Mouse (Mus musculus): ENCODE data around the gene Cacnb1. TPM values are rescaled to one million over a fixed set of nuclear protein-coding genes. Genes with fewer than 3 reads are reported as not detected.

The Cacnb1 gene
- polyA plus RNA-seq, 1 experiment from 2014 or later: 35.2 TPM

GRCm38 (mm10) chr11:98021118-98021517, 1.7 kb downstream of the Cacnb1 start:
- ATAC-seq (ENCODE audit: low FRiP score, low read depth): no peak
- WGBS: 63% methylated on average over 2 of the region's 2 CpGs
- H3K9ac ChIP-seq (replicated peaks): peak overlapping the region; percentile 95

GRCm38 (mm10) chr11:98020710-98021109, 2.1 kb downstream of the Cacnb1 start:
- Histone ChIP-seq H3K27me3 (peaks cover 8% of the 10 kb centered on the region; the same call in 1 of the 2 replicates), H3K9ac (replicated peaks) (peak overlapping the region; percentile 41; the same call in 1 of the 2 replicates), H3K4me2 (replicated peaks) (peak overlapping the region; percentile 77), H3K4me3 (peak overlapping the region; percentile 75), H3K27ac (replicated peaks) (peak overlapping the region; percentile 80), H3K9me3 (no peaks in the 10 kb centered on the region), H3K36me3 (peaks cover 24% of the 10 kb centered on the region), H3K4me1 (peaks cover 49% of the 10 kb centered on the region)
- no peak for ATAC-seq (ENCODE audit: low FRiP score, low read depth)
- 64% methylated on average over 1 of the region's 1 CpGs for WGBS

More at GRCm38 (mm10) chr11:98021118-98021517, 1.7 kb downstream of the Cacnb1 start:
- H3K27ac ChIP-seq (replicated peaks): peak overlapping the region; percentile 93
- no peaks in the 10 kb centered on the region for H3K9me3 ChIP-seq
- H3K27me3 ChIP-seq: peaks cover 8% of the 10 kb centered on the region; the same call in 1 of the 2 replicates
- peak overlapping the region; percentile 75 for H3K4me3 ChIP-seq
- peaks cover 20% of the 10 kb centered on the region for H3K36me3 ChIP-seq
- peaks cover 53% of the 10 kb centered on the region for H3K4me1 ChIP-seq
- H3K4me2 ChIP-seq (replicated peaks): peak overlapping the region; percentile 77

- ATAC-seq (ENCODE audit: low FRiP score, low read depth): no peak
- H3K27ac ChIP-seq (replicated peaks): peak overlapping the region; percentile 80
- WGBS: 29% methylated on average over 8 of the region's 8 CpGs
Observed at GRCm38 (mm10) chr11:98019883-98020610, 2.8 kb downstream of the Cacnb1 start.

GRCm38 (mm10) chr11:98018858-98019641, 3.8 kb downstream of the Cacnb1 start:
- Histone ChIP-seq H3K9ac (replicated peaks) (peak overlapping the region; percentile 41), H3K4me3 (peak overlapping the region; percentile 75; the same call in 1 of the 2 replicates), H3K36me3 (peaks cover 39% of the 10 kb centered on the region), H3K27me3 (peaks cover 8% of the 10 kb centered on the region; the same call in 1 of the 2 replicates), H3K4me1 (peaks cover 44% of the 10 kb centered on the region), H3K27ac (replicated peaks) (peak overlapping the region; percentile 80), H3K4me2 (replicated peaks) (peak overlapping the region; percentile 77), H3K9me3 (no peaks in the 10 kb centered on the region)
- WGBS: 21% methylated on average over 10 of the region's 10 CpGs
- no peak for ATAC-seq (ENCODE audit: low FRiP score, low read depth)

More at GRCm38 (mm10) chr11:98019883-98020610, 2.8 kb downstream of the Cacnb1 start:
- Histone ChIP-seq H3K36me3 (peaks cover 29% of the 10 kb centered on the region), H3K4me1 (peaks cover 44% of the 10 kb centered on the region), H3K4me2 (replicated peaks) (peak overlapping the region; percentile 77), H3K9ac (replicated peaks) (peak overlapping the region; percentile 41), H3K4me3 (peak overlapping the region; percentile 75), H3K9me3 (no peaks in the 10 kb centered on the region), H3K27me3 (peaks cover 8% of the 10 kb centered on the region; the same call in 1 of the 2 replicates)

GRCm38 (mm10) chr11:98018222-98018621, 4.6 kb downstream of the Cacnb1 start:
- 62% methylated on average over 6 of the region's 6 CpGs for WGBS

GRCm38 (mm10) chr11:98016824-98017223, 6.0 kb downstream of the Cacnb1 start:
- Histone ChIP-seq H3K4me3 (no peak overlapping the region), H3K27ac (replicated peaks) (no peak overlapping the region), H3K27me3 (peaks cover 8% of the 10 kb centered on the region; the same call in 1 of the 2 replicates), H3K36me3 (peaks cover 42% of the 10 kb centered on the region), H3K4me2 (replicated peaks) (no peak overlapping the region), H3K9ac (replicated peaks) (no peak overlapping the region), H3K9me3 (no peaks in the 10 kb centered on the region), H3K4me1 (peaks cover 39% of the 10 kb centered on the region)
- 82% methylated on average over 4 of the region's 4 CpGs for WGBS
- no peak for ATAC-seq (ENCODE audit: low FRiP score, low read depth)

More at GRCm38 (mm10) chr11:98018222-98018621, 4.6 kb downstream of the Cacnb1 start:
- no peaks in the 10 kb centered on the region for H3K9me3 ChIP-seq
- H3K27ac ChIP-seq (replicated peaks): peak overlapping the region; percentile 80
- no peak overlapping the region; the same call in 1 of the 2 replicates for H3K4me2 ChIP-seq (replicated peaks)
- no peak overlapping the region for H3K4me3 ChIP-seq
- peaks cover 8% of the 10 kb centered on the region; the same call in 1 of the 2 replicates for H3K27me3 ChIP-seq
- H3K36me3 ChIP-seq: peaks cover 41% of the 10 kb centered on the region
- peak overlapping the region; percentile 31; the same call in 1 of the 2 replicates for H3K9ac ChIP-seq (replicated peaks)
- peaks cover 43% of the 10 kb centered on the region for H3K4me1 ChIP-seq
- no peak for ATAC-seq (ENCODE audit: low FRiP score, low read depth)

GRCm38 (mm10) chr11:98016177-98016576, 6.7 kb downstream of the Cacnb1 start:
- no peak overlapping the region for H3K9ac ChIP-seq (replicated peaks)
- 89% methylated on average over 5 of the region's 5 CpGs for WGBS

GRCm38 (mm10) chr11:98012831-98013230, 10.0 kb downstream of the Cacnb1 start:
- Histone ChIP-seq H3K27ac (replicated peaks) (no peak overlapping the region), H3K36me3 (peaks cover 71% of the 10 kb centered on the region), H3K4me3 (no peak overlapping the region), H3K4me1 (peaks cover under 1% of the 10 kb centered on the region; the same call in 1 of the 2 replicates), H3K9ac (replicated peaks) (no peak overlapping the region), H3K4me2 (replicated peaks) (no peak overlapping the region), H3K27me3 (no peaks in the 10 kb centered on the region), H3K9me3 (no peaks in the 10 kb centered on the region)
- 82% methylated on average over 10 of the region's 10 CpGs for WGBS
- ATAC-seq (ENCODE audit: low FRiP score, low read depth): no peak

More at GRCm38 (mm10) chr11:98016177-98016576, 6.7 kb downstream of the Cacnb1 start:
- Histone ChIP-seq H3K36me3 (peaks cover 49% of the 10 kb centered on the region), H3K27me3 (peaks cover 5% of the 10 kb centered on the region; the same call in 1 of the 2 replicates), H3K9me3 (no peaks in the 10 kb centered on the region), H3K27ac (replicated peaks) (no peak overlapping the region), H3K4me2 (replicated peaks) (no peak overlapping the region), H3K4me1 (peaks cover 33% of the 10 kb centered on the region), H3K4me3 (no peak overlapping the region)
- ATAC-seq (ENCODE audit: low FRiP score, low read depth): no peak

GRCm38 (mm10) chr11:98011716-98012115, 11.1 kb downstream of the Cacnb1 start:
- 61% methylated on average over 9 of the region's 9 CpGs for WGBS
- H3K9ac ChIP-seq (replicated peaks): no peak overlapping the region
- H3K27me3 ChIP-seq: no peaks in the 10 kb centered on the region
- H3K4me2 ChIP-seq (replicated peaks): no peak overlapping the region
- no peaks in the 10 kb centered on the region for H3K9me3 ChIP-seq
- peaks cover 72% of the 10 kb centered on the region for H3K36me3 ChIP-seq
- no peaks in the 10 kb centered on the region for H3K4me1 ChIP-seq
- no peak overlapping the region for H3K27ac ChIP-seq (replicated peaks)
- no peak for ATAC-seq (ENCODE audit: low FRiP score, low read depth)
- no peak overlapping the region for H3K4me3 ChIP-seq

GRCm38 (mm10) chr11:98008087-98008486, 14.7 kb downstream of the Cacnb1 start:
- Histone ChIP-seq H3K27ac (replicated peaks) (no peak overlapping the region), H3K36me3 (peaks cover 65% of the 10 kb centered on the region), H3K4me2 (replicated peaks) (no peak overlapping the region), H3K27me3 (peaks cover 4% of the 10 kb centered on the region), H3K9me3 (no peaks in the 10 kb centered on the region), H3K4me1 (peaks cover 13% of the 10 kb centered on the region), H3K9ac (replicated peaks) (no peak overlapping the region), H3K4me3 (no peak overlapping the region)
- WGBS: 87% methylated on average over 11 of the region's 11 CpGs
- ATAC-seq (ENCODE audit: low FRiP score, low read depth): no peak

GRCm38 (mm10) chr11:98005686-98006085, 17.1 kb downstream of the Cacnb1 start:
- peaks cover 35% of the 10 kb centered on the region for H3K4me1 ChIP-seq
- H3K9ac ChIP-seq (replicated peaks): no peak overlapping the region
- no peak overlapping the region for H3K4me2 ChIP-seq (replicated peaks)
- no peak for ATAC-seq (ENCODE audit: low FRiP score, low read depth)
- 85% methylated on average over 10 of the region's 10 CpGs for whole genome bisulfite sequencing
- H3K27me3 ChIP-seq: peaks cover 28% of the 10 kb centered on the region
- H3K4me3 ChIP-seq: no peak overlapping the region
- no peak overlapping the region for H3K27ac ChIP-seq (replicated peaks)
- no peaks in the 10 kb centered on the region for H3K9me3 ChIP-seq
- peaks cover 55% of the 10 kb centered on the region for H3K36me3 ChIP-seq

Data from midbrain, embryonic 12.5 days (tissue).